Mouse (Mus musculus): ENCODE results near the gene Megf11. TPM values are rescaled to one million over a fixed set of nuclear protein-coding genes. Genes with fewer than 3 reads are reported as not detected.

Megf11 gene
- polyA plus RNA-seq, 1 experiment: 0.06 TPM

- no peaks in the 10 kb centered on the region for H3K79me2 ChIP-seq (ENCODE audit: control insufficient read depth, insufficient read depth)
- H3K4me2 ChIP-seq (ENCODE audit: low read depth): no peak overlapping the region
- H3ac ChIP-seq (ENCODE audit: control insufficient read depth, insufficient read length): no peak overlapping the region
- H3K27me3 ChIP-seq (ENCODE audit: control insufficient read depth, insufficient read depth, insufficient read length): peaks cover 52% of the 10 kb centered on the region
- no peaks in the 10 kb centered on the region for H3K36me3 ChIP-seq (ENCODE audit: control insufficient read depth, insufficient read depth)
- H3K4me3 ChIP-seq: no peak overlapping the region
- TF ChIP-seq POLR2AphosphoS2 (IDR thresholded peaks at IDR 0.05; ENCODE audit: insufficient read length, low read depth) (no peak), MYOD1 (IDR thresholded peaks at IDR 0.05; ENCODE audit: control insufficient read depth in 1 of 3, insufficient read length in 2 of 3, low read depth in 2 of 3) (no peak), TCF3 (IDR thresholded peaks at IDR 0.05; ENCODE audit: insufficient read length, low read depth) (no peak), REST (IDR thresholded peaks at IDR 0.05; ENCODE audit: insufficient read depth, insufficient read length) (no peak), CEBPB (IDR thresholded peaks at IDR 0.05; ENCODE audit: insufficient read depth, poor library complexity, severe bottlenecking) (no peak), MYOG (IDR thresholded peaks at IDR 0.05; ENCODE audit: control insufficient read depth in 1 of 3, insufficient read depth in 1 of 3, insufficient read length in 2 of 3, low read depth in 2 of 3) (no peak), TCF12 (IDR thresholded peaks at IDR 0.05; ENCODE audit: insufficient read depth, poor library complexity, severe bottlenecking) (no peak)
Measured at GRCm38 (mm10) chr9:64399121-64399520, 13.7 kb downstream of the Megf11 start.

GRCm38 (mm10) chr9:64402141-64402540 is 16.7 kb downstream of the Megf11 start:
- Histone ChIP-seq H3K4me2 (ENCODE audit: low read depth) (no peak overlapping the region), H3K4me3 (no peak overlapping the region), H3K36me3 (ENCODE audit: control insufficient read depth, insufficient read depth) (no peaks in the 10 kb centered on the region), H3K27me3 (ENCODE audit: control insufficient read depth, insufficient read depth, insufficient read length) (peaks cover 50% of the 10 kb centered on the region), H3K79me2 (ENCODE audit: control insufficient read depth, insufficient read depth) (no peaks in the 10 kb centered on the region), H3ac (ENCODE audit: control insufficient read depth, insufficient read length) (no peak overlapping the region)
- TF ChIP-seq POLR2AphosphoS2 (IDR thresholded peaks at IDR 0.05; ENCODE audit: insufficient read length, low read depth): no peak
- TF ChIP-seq POLR2A (IDR thresholded peaks at IDR 0.05; ENCODE audit: insufficient read length, low read depth): no peak
- TF ChIP-seq MAX (IDR thresholded peaks at IDR 0.05; ENCODE audit: low read depth): no peak
- no peak for TF ChIP-seq TCF12 (IDR thresholded peaks at IDR 0.05; ENCODE audit: insufficient read depth, poor library complexity, severe bottlenecking)
- no peak for TF ChIP-seq USF1 (IDR thresholded peaks at IDR 0.05; ENCODE audit: low read depth)
- no peak for TF ChIP-seq E2F4 (IDR thresholded peaks at IDR 0.05; ENCODE audit: insufficient read depth)
- no peak for TF ChIP-seq SRF (IDR thresholded peaks at IDR 0.05; ENCODE audit: control insufficient read depth, insufficient read length, low read depth)
- TF ChIP-seq MYOD1 (IDR thresholded peaks at IDR 0.05; ENCODE audit: control insufficient read depth in 1 of 3, insufficient read length in 2 of 3, low read depth in 2 of 3): no peak
- no peak for TF ChIP-seq CEBPB (IDR thresholded peaks at IDR 0.05; ENCODE audit: insufficient read depth, poor library complexity, severe bottlenecking)

GRCm38 (mm10) chr9:64406841-64407240 is 21.4 kb downstream of the Megf11 start:
- H3ac ChIP-seq (ENCODE audit: control insufficient read depth, insufficient read length): no peak overlapping the region
- no peak overlapping the region for H3K4me3 ChIP-seq
- no peaks in the 10 kb centered on the region for H3K79me2 ChIP-seq (ENCODE audit: control insufficient read depth, insufficient read depth)
- no peak overlapping the region for H3K4me2 ChIP-seq (ENCODE audit: low read depth)
- TF ChIP-seq TCF3 (IDR thresholded peaks at IDR 0.05; ENCODE audit: insufficient read length, low read depth): no peak
- no peak for TF ChIP-seq SRF (IDR thresholded peaks at IDR 0.05; ENCODE audit: control insufficient read depth, insufficient read length, low read depth)
- TF ChIP-seq POLR2AphosphoS2 (IDR thresholded peaks at IDR 0.05; ENCODE audit: insufficient read length, low read depth): no peak
- peaks cover 53% of the 10 kb centered on the region for H3K27me3 ChIP-seq (ENCODE audit: control insufficient read depth, insufficient read depth, insufficient read length)
- no peaks in the 10 kb centered on the region for H3K36me3 ChIP-seq (ENCODE audit: control insufficient read depth, insufficient read depth)

- Histone ChIP-seq H3K4me3 (no peak overlapping the region), H3K36me3 (ENCODE audit: control insufficient read depth, insufficient read depth) (no peaks in the 10 kb centered on the region), H3ac (ENCODE audit: control insufficient read depth, insufficient read length) (no peak overlapping the region)
Measured at GRCm38 (mm10) chr9:64407390-64407970, 22.1 kb downstream of the Megf11 start.

GRCm38 (mm10) chr9:64408821-64409220 is 23.4 kb downstream of the Megf11 start:
- Histone ChIP-seq H3ac (ENCODE audit: control insufficient read depth, insufficient read length) (no peak overlapping the region), H3K79me2 (ENCODE audit: control insufficient read depth, insufficient read depth) (no peaks in the 10 kb centered on the region), H3K36me3 (ENCODE audit: control insufficient read depth, insufficient read depth) (no peaks in the 10 kb centered on the region), H3K4me2 (ENCODE audit: low read depth) (no peak overlapping the region), H3K27me3 (ENCODE audit: control insufficient read depth, insufficient read depth, insufficient read length) (peaks cover 35% of the 10 kb centered on the region), H3K4me3 (no peak overlapping the region)
- TF ChIP-seq TCF3 (IDR thresholded peaks at IDR 0.05; ENCODE audit: insufficient read length, low read depth) (no peak), E2F4 (IDR thresholded peaks at IDR 0.05; ENCODE audit: insufficient read depth) (no peak), SRF (IDR thresholded peaks at IDR 0.05; ENCODE audit: control insufficient read depth, insufficient read length, low read depth) (no peak), CEBPB (IDR thresholded peaks at IDR 0.05; ENCODE audit: insufficient read depth, poor library complexity, severe bottlenecking) (no peak), POLR2A (IDR thresholded peaks at IDR 0.05; ENCODE audit: insufficient read length, low read depth) (no peak), USF1 (IDR thresholded peaks at IDR 0.05; ENCODE audit: low read depth) (no peak)

More at GRCm38 (mm10) chr9:64407390-64407970, 22.1 kb downstream of the Megf11 start:
- Histone ChIP-seq H3K27me3 (ENCODE audit: control insufficient read depth, insufficient read depth, insufficient read length) (peaks cover 47% of the 10 kb centered on the region), H3K4me2 (ENCODE audit: low read depth) (no peak overlapping the region), H3K79me2 (ENCODE audit: control insufficient read depth, insufficient read depth) (no peaks in the 10 kb centered on the region)
- TF ChIP-seq TCF3 (IDR thresholded peaks at IDR 0.05; ENCODE audit: insufficient read length, low read depth) (no peak), POLR2A (IDR thresholded peaks at IDR 0.05; ENCODE audit: insufficient read length, low read depth) (no peak), E2F4 (IDR thresholded peaks at IDR 0.05; ENCODE audit: insufficient read depth) (no peak), TCF12 (IDR thresholded peaks at IDR 0.05; ENCODE audit: insufficient read depth, poor library complexity, severe bottlenecking) (no peak), MAX (IDR thresholded peaks at IDR 0.05; ENCODE audit: low read depth) (no peak), POLR2AphosphoS2 (IDR thresholded peaks at IDR 0.05; ENCODE audit: insufficient read length, low read depth) (no peak), CEBPB (IDR thresholded peaks at IDR 0.05; ENCODE audit: insufficient read depth, poor library complexity, severe bottlenecking) (no peak), MYOD1 (IDR thresholded peaks at IDR 0.05; ENCODE audit: control insufficient read depth in 1 of 3, insufficient read length in 2 of 3, low read depth in 2 of 3) (no peak), MYOG (IDR thresholded peaks at IDR 0.05; ENCODE audit: control insufficient read depth in 1 of 3, insufficient read depth in 1 of 3, insufficient read length in 2 of 3, low read depth in 2 of 3) (no peak), USF1 (IDR thresholded peaks at IDR 0.05; ENCODE audit: low read depth) (no peak), SRF (IDR thresholded peaks at IDR 0.05; ENCODE audit: control insufficient read depth, insufficient read length, low read depth) (no peak), REST (IDR thresholded peaks at IDR 0.05; ENCODE audit: insufficient read depth, insufficient read length) (no peak)

All from myocyte (in vitro differentiated cells).